Mouse (Mus musculus) gastrocnemius, postnatal 10 days (tissue): ENCODE results near the gene Smad6. TPM values are rescaled to one million over a fixed set of nuclear protein-coding genes. Genes with fewer than 3 reads are reported as not detected.
A peak's percentile ranks its signal among the peaks of the same experiment; 100 is the strongest.

ENCODE experiments used
- DNase-seq: peaks from one replicate; pipeline ENCODE4 v3.0.0; 2021; ENCODE audit warnings: mixed read lengths
- total RNA-seq, 2 experiments: library from RNA; stranded (reverse); gene quantifications; 2 replicates each; pipeline ENCODE4 v1.2.3; 2021

Smad6 gene
- total RNA-seq, 2 experiments from 2014 or later, result 3.0 to 4.6 TPM

- DNase-seq, result no peak
Observed at GRCm38 (mm10) chr9:63959933-63960828, 61.7 kb downstream of the Smad6 start.

DNA sequence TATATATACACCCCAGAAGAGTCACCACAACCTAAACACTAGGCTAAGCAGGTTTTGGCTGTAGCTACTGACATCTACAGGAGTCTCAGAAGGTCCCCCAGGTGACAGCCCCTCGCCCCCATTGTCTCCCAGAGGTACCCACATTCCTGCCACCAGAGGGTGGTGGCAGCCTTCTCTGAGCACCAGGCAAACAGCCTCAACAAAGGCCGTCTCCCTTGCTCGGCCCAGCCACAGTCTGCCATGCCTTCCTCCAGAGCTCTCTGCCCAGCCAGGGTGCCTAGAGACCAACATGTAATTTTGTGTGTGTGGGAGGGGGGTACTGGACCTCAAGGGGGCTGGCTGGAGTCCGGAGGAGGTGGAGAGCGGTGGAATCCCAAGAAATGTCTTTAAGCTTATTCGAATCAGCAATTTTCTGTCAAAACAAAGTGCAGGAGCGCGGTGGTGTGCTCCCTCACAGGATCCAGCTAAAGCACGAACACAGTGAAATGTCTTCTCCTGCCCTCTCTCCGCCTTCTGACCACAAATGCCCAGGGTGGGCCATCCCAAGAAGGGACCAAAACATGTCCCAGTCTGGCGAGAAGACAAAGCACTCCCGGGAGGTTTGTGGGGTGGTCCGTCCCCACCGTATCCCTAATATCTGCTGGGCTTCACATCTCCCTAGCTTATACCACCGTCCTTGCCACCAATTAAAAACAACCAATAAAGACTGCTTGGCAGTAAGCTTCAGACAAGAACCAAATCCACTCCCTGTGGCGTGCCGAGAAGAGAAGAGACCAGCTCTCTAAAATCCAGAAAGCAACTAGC lies 62.5 kb downstream of the Smad6 start:
- DNase-seq, result peak; percentile 60

GRCm38 (mm10) chr9:63958337-63959030 lies 63.4 kb downstream of the Smad6 start:
- DNase-seq, result peak; percentile 68

DNA sequence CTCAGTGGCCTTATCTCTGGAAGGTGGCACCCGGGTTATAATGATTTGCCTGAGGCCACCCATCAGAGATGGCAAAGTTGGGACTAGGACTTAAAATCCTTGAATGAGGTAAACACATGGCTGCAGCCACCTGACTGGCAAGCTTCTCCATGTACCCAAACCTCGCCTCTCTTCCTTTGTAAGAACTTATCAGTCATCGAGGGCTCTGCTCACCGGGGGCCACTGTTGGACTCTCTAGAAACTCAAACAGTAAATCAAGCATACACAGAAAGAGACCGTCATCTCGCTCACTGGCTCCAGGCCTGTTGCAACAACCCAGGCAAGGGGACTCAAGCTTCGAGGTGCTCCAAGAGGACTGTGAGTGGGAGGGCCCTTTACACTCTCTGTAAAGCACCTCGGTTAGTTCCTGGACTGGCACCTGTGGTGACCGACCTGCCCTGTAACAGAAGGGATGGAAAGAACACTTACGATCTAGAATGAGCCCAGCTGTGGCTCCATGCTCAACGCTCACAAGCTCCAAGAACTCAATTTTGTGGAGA lies 64.1 kb downstream of the Smad6 start:
- DNase-seq, result no peak

DNA sequence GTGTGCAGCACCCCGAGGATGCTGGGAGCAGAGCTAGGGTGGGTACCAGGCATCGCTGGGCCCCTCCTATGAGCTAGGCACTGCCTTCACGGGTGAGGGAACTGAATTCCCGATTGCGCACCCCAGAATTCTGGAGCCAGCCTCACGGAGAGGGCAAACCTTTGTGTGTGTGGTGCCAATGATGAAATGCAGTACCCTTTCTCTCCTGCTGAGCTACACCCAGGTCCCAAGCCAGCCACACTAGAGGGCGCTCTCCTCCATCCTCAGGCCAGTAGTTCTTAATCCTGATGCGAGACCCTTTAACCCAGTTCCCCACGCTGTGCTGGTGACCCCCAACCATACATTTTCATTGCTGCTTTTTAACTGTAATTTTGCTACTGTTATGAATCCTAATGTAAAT lies 65.8 kb downstream of the Smad6 start:
- peak; percentile 83 for DNase-seq

GRCm38 (mm10) chr9:63953691-63954090 lies 68.2 kb downstream of the Smad6 start:
- peak; percentile 4 for DNase-seq

GRCm38 (mm10) chr9:63952591-63952990 lies 69.3 kb downstream of the Smad6 start:
- DNase-seq, result no peak

- DNase-seq, result no peak
Observed at GRCm38 (mm10) chr9:63950357-63950756, 71.5 kb downstream of the Smad6 start.

DNA sequence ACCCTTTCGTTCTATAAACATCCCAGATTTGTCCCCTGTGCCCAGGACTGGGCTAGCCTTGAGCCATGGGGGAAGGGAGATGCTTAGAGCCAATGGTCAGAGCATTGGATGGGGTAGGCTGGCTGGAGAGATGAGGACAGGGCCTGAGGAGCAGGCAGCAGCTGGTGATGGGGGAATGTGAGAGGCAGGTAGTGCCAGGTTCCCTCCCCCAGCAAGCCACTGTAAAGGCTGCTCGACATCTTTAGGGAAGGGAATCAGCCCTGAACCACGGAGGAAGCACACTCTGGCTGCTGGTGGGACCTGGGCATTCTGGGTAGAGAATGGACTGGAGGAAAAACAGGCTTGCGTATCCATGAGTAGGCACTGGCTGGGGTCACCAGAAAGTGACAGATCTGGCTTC lies 72.5 kb downstream of the Smad6 start:
- DNase-seq, result no peak

- no peak for DNase-seq
Observed at GRCm38 (mm10) chr9:63942608-63942982, 79.3 kb downstream of the Smad6 start.

- DNase-seq, result peak; percentile 31
Observed at GRCm38 (mm10) chr9:63941747-63942607, 79.9 kb downstream of the Smad6 start.

GRCm38 (mm10) chr9:63936256-63936655 lies 85.6 kb downstream of the Smad6 start:
- DNase-seq, result no peak

GRCm38 (mm10) chr9:63933068-63933467 lies 88.8 kb downstream of the Smad6 start:
- DNase-seq, result no peak

- DNase-seq, result peak; percentile 59
Observed at GRCm38 (mm10) chr9:63927340-63928049, 94.4 kb downstream of the Smad6 start.

DNA sequence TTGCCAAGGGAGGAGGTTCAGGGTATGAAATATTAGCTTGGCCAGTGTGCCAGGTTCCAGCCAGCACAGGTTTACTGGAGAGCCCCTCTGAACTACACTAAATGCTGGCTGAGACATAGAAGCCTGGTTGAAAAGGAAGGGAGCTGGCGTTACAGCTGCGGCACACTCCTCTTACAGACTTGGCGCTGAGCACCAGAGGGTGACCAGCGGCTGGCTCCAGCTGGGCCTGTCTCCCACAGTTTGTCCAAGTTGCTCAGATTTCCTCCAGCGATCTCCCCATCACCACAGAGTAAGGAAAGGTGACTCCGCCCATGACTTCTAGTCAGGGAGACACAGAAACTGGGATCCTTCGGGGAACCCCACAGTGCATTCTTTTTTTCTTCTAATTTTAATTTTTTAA lies 95.5 kb downstream of the Smad6 start:
- DNase-seq, result peak; percentile 44

DNA sequence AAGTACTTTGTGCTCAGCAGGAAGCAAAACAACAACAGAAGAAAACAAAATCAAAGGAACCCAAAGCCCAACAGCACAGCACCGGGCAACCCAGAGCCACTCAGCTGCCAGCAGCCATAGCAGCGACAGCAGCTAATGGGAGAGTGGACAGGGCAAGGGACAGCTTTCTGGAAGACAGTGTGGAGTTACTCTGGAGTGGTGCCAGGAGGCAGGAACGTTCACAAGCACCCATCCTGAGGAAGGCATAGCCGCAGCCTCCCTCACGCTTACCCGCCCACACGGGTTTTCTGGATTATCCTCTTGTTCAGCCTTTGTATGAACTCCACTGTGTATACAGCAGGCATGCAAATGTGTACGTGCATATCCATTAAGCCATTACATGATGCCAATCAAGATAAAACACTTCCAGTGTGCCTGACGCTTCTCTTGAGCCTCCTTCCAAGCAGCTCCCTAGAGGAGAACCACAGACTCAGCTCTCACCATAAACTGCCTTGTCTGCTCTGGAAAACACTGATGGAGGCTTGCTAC lies 98.6 kb downstream of the Smad6 start:
- DNase-seq, result no peak

DNA sequence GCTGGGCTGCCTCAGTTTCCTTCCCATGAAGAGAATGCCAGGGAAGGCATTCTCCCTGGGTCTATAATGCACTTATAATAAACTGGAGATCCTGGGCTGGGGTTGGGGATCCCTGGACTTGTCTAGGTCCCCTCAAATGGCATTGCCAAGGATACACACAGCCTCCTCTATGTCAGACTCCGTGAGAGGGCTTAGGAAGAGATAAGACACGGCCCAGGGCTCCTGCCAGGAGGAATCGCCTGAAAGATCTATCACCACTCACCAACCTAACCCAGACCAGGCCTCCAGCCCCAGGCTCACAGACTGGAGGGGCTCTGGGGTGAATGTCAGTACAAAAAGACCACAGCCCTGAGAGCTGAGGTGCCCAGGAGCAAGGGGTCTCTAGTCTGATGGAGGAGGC lies 102.2 kb downstream of the Smad6 start:
- DNase-seq, result no peak

GRCm38 (mm10) chr9:63919001-63919555 lies 102.8 kb downstream of the Smad6 start:
- DNase-seq, result no peak

- peak; percentile 81 for DNase-seq
Observed at GRCm38 (mm10) chr9:63918245-63918644, 103.6 kb downstream of the Smad6 start.

DNA sequence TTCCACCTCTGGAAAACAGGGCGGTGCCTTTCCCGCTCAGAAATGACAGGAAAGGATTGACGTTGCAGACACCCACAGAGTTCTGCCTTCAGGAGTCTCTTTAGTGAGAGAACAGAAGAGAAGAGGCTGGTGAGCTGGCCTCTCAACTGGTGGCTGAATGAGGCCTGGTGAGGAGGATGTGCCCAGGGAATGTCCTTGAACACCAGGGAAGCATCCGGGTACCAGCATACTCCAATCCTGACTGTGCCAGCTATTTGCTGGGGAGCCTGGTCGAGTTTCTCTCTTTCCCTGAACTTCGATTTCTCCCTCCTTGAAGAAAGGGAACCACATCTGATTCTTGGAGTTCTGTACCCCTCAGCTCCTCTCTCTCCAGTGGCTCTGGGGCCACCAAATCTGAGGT lies 105.4 kb downstream of the Smad6 start:
- no peak for DNase-seq
